Mouse (Mus musculus): ENCODE data around the gene Hoxc10.

Hoxc10 gene

DNA sequence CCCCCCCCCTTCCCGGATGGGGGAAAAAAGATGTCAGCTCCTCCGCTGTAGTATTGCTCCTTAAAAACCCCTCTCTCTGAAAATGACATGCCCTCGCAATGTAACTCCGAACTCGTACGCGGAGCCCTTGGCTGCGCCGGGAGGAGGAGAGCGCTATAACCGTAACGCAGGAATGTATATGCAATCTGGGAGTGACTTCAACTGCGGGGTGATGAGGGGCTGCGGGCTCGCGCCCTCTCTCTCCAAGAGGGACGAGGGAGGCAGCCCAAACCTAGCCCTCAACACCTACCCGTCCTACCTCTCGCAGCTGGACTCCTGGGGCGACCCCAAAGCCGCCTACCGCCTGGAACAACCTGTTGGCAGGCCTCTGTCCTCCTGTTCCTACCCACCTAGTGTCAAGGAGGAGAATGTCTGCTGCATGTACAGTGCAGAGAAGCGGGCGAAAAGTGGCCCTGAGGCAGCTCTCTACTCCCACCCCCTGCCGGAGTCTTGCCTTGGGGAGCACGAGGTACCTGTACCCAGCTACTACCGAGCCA is at the start of gene Hoxc10:
Gene Hoxc10 (plus strand): TSS at position 21 of the 536 bp plus-strand sequence.
- no peak for DNase-seq

DNA sequence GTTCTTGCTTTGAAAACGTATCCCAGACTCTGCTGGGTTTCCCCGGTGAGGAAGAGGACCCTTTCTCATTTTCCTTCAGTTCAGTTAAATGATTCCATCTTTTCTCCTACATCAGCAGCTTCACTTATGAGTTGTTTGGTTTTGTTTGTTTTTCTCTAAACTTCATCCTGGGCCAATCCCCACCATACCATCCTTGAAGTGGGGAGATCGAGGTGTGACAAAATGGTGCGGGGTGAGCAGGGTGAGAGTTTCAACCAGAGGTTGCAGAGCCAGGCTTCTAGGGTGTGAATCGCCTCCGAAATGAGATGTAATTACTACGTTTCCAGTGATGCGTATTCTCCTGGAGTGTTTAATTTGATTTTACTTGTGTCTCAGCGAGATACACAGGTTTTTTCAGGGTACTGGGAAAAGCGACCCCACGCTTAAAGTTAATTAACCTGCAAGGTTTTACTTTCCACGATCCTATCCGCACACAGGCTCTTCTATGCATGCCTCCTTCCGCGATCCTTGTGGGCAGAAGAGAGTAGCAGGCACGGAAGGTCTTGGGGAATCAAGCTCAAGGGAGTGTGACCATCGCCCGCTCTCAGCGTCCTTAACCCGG is 48.5 kb upstream of the Hoxc10 start:
- no peak for DNase-seq

DNA sequence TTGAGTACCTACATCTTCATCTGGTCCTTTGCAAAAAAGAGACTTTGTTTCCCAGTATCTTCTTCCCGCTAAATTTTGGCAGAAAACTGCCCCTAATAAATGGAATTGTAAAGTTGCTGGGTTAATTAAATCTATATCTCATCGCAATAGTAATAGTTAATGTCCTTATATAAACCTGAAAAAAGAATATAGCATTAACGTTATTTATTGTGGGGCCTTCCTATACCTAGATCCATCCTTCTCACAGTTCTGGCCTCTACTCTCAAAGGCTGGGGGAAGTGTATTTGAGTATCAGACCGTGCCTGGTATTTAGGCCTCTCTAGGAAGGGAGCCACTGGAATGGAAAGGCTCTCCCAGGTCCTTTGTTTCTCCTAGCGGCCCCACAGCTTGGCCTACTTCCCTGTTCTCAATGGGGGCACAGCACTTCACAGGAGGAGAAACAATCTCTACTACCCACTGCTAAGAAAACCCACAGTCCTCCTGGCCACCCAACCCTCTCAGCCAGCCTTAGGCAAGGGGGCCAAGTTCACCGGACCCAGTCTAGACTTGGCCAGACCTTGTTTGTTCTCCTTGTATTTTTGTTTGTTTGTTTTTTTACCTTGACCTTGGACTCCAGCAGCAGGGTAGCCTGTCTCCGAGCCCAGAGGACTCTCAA is 47.9 kb upstream of the Hoxc10 start:
- DNase-seq, result no peak

DNA sequence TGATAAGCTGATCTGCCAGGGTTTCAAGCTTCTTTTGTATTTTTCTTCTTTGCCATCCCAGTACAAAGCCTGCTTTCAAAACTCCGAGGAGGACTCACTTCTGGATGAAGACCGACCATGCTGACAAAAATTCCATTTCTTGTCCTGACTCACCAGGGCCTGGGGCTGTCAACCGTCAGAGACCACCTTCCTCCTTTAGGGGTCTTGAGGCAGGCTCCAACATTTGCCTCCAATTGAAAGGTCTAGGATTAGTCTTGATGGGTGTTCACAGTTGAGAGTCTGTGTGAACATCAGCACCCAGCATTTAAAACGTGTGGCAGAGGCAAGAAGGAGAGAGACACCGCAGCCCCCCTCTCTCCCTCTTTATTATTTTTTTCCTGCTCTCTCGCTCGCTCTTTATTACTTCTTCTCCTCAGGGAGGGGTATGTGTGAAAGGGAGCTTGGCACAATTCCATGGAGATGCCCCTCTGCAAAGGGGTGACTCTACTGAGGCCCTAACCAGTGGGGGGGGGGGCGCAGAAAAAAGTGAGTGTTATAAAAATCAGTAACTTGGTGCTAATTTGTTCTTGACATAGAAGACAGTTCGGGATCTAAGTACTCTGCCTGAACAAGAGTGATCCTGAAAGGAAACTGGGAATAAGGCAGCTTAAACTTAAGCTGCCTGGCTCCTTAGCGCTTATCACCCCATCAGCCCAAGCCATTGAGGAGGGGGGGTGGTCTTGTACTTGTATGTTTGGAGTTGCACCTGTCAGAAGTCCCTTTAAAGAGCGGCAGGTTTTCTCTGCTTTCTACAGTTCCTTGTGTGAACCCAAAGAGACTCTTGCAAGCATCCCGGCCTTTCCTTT is 47.0 kb upstream of the Hoxc10 start:
- no peak for DNase-seq

DNA sequence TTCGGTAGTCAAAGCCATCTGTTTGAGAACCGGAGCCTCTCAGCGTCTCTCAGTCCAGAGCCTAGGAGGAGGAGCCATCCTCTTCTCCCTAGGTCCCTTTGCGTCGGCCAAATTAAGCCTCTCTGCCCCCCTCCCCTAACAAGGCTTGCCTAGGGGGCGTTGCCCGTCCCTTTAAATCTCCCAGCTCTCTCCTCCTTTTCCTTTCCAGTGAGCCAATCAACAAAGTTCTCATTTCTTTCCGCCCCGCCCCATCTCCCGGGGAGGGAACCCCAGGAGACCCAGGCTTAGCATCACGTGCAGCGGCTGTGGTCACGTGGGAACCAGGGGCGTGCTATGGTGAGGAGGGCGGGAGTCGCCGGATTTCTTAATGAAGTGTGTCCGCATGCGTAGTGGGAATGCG is 46.0 kb upstream of the Hoxc10 start:
- peak; percentile 16 for DNase-seq

DNA sequence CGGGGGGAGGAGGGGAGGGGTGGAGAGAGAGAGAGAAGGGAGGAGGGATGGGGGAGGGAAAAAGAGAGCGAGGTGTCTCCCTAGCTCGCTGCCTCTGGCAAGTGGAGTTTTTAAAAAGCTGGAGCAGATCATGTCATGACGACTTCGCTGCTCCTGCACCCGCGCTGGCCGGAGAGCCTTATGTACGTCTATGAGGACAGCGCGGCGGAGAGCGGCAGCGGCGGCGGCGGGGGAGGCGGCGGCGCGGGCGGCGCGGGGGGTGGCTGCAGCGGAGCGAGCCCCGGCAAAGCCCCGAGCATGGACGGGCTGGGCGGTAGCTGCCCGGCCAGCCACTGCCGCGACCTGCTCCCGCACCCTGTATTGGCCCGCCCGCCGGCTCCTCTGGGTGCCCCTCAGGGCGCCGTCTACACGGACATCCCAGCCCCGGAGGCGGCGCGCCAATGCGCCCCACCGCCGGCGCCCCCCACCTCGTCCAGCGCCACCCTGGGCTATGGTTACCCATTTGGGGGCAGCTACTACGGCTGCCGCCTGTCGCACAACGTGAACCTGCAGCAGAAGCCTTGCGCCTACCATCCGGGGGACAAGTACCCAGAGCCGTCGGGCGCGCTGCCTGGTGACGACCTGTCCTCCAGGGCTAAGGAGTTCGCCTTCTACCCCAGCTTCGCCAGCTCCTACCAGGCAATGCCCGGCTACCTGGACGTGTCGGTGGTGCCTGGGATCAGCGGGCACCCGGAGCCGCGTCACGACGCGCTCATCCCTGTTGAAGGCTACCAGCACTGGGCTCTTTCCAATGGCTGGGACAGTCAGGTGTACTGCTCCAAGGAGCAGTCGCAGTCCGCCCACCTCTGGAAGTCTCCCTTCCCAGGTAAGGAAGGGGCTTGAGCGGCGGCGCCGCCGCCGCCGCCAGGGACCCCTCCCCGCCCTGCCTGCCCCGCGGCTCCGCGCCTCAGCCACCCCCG is 45.3 kb upstream of the Hoxc10 start, which contains the start of gene Hoxc13:
Gene Hoxc13 (plus strand): TSS at position 51 of the 959 bp plus-strand sequence.
- peak; percentile 9 for DNase-seq

DNA sequence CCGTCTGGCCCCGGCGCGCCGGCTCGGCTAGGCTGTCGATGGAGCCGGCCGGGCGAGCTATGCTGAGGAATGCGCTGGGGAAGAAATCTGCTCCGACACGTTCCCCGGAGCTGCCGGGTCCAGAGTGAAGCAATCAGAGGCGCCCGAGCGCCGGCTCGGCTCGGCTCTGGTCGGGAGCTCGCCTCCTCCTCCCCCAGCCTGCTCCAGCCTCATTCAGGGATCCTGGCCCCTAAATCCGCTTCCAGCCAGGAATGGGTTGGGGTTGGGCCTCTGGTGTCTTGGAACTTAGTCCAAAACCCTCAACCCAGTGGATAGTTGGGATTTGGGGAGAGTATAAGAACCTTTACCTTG is 44.6 kb upstream of the Hoxc10 start:
- peak; percentile 11 for DNase-seq

DNA sequence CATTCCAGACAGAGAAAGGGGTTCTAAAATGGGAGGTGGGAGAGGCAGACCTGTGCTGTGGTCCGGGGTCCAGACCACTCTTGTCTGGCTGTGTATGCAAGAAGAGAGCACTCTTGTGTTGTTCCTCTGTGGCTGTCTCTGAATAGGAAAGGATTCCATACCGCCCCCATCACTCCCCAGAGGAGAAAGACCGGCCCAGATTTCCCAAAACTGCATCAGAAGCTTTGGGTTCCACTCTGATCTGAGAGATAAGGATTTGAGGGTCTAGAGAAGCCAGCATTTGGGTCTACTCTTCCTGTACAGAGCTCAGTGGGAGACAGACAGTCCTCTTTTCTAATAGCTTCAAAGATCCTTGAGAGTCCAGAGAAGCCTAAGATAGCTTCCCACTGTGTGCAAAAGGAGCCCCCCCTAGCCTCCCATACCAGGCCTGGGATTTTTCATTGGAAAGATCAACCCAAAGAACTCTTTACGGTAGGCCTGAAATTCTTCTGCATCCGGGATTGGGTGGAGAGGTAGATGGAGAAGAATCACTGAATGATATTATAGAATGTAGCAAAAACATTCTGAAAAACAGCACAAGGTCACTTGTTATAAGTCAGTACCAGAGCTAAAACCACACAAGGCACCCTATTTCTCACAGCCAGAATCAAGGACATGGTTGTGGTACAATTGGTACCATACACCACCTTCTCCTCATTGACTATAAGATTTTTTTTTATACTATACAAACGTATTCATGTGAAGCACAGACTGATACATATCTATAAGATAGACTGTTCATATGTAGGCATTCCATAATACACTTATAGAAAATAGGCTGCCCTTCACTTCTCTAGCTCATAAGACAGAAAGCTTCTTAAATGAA is 43.7 kb upstream of the Hoxc10 start:
- no peak for DNase-seq

DNA sequence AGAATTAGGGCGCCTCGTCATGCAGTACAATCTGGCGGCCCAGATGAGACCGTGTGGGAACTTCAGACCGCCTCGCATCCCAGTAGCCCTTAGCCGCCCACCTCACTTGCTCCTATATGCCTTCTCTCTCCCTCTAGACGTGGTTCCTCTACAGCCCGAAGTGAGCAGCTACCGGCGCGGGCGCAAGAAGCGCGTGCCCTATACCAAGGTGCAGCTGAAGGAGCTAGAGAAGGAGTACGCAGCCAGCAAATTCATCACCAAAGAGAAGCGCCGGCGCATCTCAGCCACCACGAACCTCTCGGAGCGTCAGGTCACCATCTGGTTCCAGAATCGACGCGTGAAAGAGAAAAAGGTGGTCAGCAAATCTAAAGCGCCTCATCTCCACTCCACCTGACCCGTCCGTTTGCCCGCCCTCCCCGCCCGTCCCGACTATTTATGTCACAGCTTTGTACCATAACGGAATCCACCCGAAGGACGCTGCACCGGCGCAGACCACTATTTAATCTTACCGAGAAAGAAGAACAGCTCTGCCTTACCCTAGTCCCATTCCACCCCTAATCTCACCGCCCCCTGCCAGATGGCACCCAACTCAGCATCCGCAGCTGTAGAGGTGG is 39.5 kb upstream of the Hoxc10 start:
- no peak for DNase-seq

DNA sequence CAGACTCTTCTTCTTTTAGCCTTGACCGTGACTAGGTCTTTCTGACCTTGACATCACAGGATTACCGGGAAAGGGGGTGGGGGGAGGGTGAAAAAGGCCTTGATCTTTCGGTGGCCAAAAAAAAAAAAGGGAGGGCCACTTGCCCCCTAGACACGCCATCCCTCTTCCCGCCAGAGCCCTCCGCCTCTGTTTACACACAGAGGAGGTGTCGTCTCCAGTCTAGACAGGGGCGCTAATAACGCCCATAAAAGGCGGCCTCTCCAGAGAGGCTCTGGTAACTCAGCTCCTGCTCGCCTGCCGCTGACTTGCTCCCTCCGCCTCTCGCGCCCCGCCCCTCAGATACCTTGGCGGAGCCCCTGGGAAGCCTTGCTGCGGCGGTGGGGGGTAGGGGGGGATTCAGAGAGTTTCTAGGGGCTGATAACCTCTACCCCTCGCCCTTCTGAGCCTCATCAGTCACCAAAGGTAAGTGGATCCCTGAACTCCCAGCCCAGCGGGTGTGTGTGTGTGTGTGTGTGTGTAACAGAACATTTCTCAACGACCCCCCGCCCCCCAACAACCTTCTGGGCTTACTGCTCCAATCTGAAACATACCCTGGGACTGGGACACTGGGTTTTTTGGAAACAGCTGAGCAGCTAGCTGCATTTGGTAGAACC is 34.8 kb upstream of the Hoxc10 start:
- DNase-seq, result peak; percentile 10

DNA sequence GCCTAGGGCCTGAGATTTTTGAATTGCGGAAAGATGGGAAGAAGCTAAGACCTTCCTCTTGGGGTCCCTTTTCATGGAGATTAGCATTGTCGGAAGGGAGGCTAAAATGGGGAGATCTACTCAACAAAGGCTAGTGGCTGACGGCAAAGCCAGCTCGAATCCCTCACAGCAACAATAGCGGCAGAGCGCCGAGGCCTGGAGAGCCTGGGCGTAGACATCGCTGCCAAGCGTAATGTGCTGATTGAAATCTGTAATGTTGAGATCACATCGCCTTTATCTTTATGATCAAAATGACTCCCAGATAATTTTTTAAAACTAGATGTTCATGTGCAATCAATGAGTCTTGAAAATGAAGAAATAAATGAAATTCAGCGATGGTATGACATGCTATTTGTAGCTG is 32.2 kb upstream of the Hoxc10 start:
- DNase-seq, result no peak

DNA sequence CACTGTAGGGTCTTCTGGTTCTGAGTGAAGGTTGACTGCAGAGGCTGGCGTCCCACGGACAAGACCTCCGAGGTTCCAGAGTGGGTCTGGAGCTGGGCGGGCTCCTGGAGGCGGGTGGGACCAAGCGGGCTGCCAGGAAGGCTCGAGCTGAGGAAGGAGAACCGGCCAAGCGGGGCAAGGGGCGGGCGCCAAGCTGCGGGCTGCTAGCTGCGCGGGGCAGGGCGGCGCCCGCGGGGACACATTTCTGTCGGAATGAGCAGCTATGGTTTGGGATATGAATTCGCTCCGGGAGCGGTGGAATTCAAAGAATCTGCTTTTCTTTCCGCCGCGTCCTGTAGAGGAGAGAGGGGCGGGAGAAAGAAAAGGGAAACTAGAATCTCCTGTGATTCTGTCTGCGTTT is 31.7 kb upstream of the Hoxc10 start:
- peak; percentile 11 for DNase-seq

DNA sequence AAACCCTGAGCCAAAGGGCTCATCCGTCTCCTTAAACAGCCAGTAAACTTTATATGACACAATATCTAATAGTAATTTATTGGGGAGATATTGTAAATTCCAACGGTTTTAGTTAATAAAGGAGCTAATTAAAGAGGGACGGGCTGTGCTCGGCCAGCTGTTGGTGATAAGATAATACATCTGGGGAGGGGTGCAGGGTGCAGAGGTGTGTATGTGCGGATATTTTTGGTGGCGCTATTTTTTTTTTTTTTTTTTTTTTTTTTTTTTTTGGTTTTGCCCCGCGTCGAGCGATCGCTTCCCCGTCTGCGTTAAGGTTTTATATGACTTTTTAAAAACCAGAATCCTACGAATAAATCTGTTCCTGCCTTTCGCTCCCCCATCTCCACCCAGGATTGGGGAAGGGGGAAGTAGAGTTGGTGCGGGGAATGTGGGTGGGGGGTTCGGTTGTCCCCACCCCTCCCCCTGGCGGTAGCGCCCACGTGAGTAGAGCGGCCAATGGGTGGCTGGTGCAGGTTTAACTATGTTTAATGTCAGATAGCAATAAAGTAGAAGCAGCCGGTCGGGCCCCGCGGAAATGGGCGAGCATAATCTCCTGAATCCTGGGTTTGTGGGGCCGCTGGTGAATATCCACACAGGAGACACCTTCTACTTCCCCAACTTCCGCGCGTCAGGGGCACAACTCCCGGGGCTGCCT is 30.2 kb upstream of the Hoxc10 start, which contains the start of gene Hoxc12:
Gene Hoxc12 (plus strand): TSS at position 479 of the 694 bp plus-strand sequence.
- DNase-seq, result no peak

DNA sequence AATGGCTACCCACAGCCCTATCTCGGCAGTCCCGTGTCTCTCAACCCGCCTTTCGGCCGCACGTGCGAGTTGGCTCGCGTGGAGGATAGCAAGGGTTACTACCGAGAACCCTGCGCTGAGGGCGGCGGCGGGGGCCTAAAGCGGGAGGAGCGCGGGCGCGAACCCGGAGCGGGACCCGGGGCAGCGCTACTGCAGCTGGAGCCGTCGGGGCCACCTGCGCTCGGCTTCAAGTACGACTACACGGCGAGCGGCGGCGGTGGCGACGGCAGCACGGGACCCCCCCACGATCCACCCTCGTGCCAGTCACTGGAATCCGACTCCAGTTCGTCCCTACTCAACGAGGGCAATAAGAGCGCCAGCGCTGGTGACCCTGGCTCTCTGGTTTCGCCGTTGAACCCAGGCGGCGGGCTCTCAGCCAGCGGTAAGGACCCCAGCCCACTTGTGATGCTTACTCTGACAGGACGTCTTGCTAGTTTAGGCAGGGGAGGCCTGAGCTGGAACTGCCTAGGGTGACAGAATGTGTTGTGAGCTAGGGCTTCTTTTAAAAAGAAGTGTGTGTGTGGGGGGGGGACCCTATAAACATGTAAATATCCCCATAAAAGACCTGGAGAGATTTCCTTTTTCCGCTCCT is 29.4 kb upstream of the Hoxc10 start:
- peak; percentile 22 for DNase-seq

DNA sequence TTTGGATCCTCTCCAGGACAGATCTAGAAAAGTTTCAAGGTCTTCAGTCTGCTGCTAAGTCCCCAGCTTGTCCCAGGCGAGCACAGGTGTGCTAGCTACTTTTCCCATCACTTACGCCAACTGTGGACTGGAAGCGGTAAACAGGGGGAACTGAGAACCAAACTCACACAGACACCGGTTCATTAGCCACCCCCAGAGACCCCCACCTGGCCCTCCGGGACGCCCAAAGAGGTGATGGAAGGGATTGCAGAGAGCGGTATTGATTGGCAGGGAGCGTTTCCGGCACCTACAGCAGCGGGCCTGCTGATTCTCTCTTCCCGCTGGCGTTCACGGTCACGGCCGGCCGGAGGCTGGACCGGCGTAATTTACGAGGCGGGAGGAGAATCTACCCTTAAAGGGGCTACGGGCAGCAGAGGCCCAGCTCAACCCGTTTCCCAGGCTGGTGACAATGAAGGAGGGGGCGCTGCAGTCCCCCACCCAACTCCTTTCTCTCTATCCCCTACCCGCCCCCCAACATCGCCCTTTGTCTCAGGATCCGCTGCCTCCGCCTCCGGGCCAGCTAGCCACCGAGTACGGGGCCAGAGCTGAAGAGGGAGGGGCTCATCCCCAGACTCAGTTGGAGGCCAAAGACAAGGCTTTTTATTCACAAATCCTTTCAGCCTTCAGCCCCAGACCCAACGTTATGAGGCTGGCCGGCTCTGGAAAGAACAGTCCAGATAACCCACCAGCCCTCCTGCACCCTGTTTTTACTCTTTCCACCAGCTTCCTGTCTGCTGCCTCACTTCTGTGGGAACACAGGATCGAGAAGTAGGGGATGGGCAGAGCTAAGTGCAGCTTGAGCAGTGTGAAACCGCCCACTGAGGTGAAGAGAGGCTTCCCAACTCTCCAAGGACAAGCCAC is 27.1 kb upstream of the Hoxc10 start:
- no peak for DNase-seq

DNA sequence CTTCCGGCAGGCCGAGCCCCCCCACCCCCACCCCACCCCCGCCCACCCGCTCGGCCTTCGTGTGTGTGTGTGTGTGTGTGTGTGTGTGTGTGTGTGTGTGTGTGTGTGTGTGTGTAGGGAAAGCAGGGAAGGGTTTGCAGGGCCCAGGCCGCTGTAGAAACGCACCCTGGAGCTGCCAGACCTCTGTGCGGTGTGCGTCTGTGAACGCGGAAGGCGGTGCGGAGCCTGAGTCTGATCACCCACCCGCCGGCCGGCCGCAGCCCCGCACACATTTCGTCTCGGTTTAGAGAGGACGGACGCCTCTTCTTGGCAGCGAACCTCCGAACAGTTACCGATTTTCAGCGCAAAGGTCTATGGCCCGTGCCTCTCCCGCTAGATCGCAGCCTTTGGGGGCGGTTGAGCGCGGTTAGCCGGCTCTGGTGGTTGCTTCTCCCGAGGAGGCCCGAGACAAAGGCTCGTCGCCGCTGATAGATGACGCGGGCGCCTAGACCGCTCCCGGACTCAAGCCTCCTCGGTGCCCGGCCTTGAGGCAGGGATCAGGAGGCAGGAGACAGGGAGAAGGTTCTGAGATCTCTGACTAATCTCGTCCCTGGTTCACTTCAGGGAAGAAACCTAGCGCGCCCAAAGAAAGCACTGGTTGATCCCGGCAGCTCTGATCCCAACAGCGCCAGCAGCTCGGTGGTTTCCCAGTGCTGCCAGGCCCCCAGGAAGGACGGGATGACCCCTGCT is 23.7 kb upstream of the Hoxc10 start:
- peak; percentile 14 for DNase-seq

DNA sequence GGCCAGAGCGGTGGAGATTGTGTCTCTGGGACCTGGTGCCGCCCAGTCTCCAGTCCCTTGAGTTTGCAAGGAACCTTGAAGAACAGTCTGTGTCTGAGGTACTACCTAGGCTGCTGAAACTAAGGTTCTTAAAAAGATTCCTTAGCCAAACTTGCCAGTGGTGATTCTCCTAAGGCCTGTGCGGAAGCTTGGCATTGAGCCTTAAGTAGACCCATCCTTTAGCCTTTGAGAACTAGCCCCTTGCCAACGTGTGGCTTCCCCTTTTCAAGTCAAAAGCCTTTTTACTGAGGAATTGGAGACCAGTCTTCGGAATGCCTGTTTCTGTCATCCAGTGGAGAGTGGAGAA is 23.2 kb upstream of the Hoxc10 start:
- no peak for DNase-seq

All from thymus, postnatal 4 days (tissue).